Mouse (Mus musculus) limb, embryonic 14.5 days (tissue): Measurements from ENCODE around the gene Defb10. TPM values are rescaled to one million over a fixed set of nuclear protein-coding genes. Genes with fewer than 3 reads are reported as not detected.
A peak's percentile ranks its signal among the peaks of the same experiment; 100 is the strongest.
"Not testable (repeated sequence)": the region's sequence is repeated elsewhere in the genome, so short reads cannot be mapped to it uniquely, and the experiment has no call there.

Experiments
- ATAC-seq: fragments of 200-750 bp; cut with Nextera tagmentation; 2 replicates; pipeline ENCODE4 v1.8.0; 2017; ENCODE audit warnings: low read depth, moderate number of reproducible peaks, moderate TSS enrichment; ENCODE audit not compliant: low FRiP score
- DNase-seq: peaks from one replicate; pipeline ENCODE4 v3.0.0-alpha.2; 2015; ENCODE audit warnings: low spot score
- H3K27ac ChIP-seq: fragments of 300-500 bp; sonication (generic); replicated peaks from 2 replicates; pipeline ENCODE4 v1.5.1; 2014; ENCODE audit warnings: low read depth, mild to moderate bottlenecking, low read length, moderate library complexity, mixed read lengths
- H3K27me3 ChIP-seq: fragments of 300-500 bp; sonication (generic); 2 replicates; pipeline ENCODE4 v1.6.1; 2014; ENCODE audit warnings: low read length, mixed read lengths; ENCODE audit not compliant: control insufficient read depth, insufficient read depth
- H3K36me3 ChIP-seq: fragments of 300-500 bp; sonication (generic); 2 replicates; pipeline ENCODE4 v1.6.1; 2014; ENCODE audit warnings: mild to moderate bottlenecking, low read length, moderate library complexity, mixed read lengths; ENCODE audit not compliant: control insufficient read depth, insufficient read depth
- H3K4me1 ChIP-seq: fragments of 300-500 bp; sonication (generic); 2 replicates; pipeline ENCODE4 v1.6.1; 2014; ENCODE audit warnings: antibody characterized with exemption, low read length, mixed read lengths; ENCODE audit not compliant: control insufficient read depth, insufficient read depth
- H3K4me2 ChIP-seq: fragments of 300-500 bp; sonication (generic); replicated peaks from 2 replicates; pipeline ENCODE4 v1.6.1; 2014; ENCODE audit warnings: low read depth, mild to moderate bottlenecking, low read length, moderate library complexity; ENCODE audit not compliant: severe bottlenecking
- H3K4me3 ChIP-seq: fragments of 300-500 bp; sonication (generic); replicated peaks from 2 replicates; pipeline ENCODE4 v1.5.1; 2014; ENCODE audit warnings: low read length
- H3K9ac ChIP-seq: fragments of 300-500 bp; sonication (generic); 2 replicates; pipeline ENCODE4 v1.6.1; 2014; ENCODE audit warnings: mild to moderate bottlenecking, low read depth, low read length, moderate library complexity; ENCODE audit not compliant: severe bottlenecking
- H3K9me3 ChIP-seq: fragments of 300-500 bp; sonication (generic); 2 replicates; pipeline ENCODE4 v1.6.1; 2016; ENCODE audit warnings: low read length; ENCODE audit not compliant: control insufficient read depth
- WGBS: fragments of 180-500 bp; shearing (Covaris S2); extraction: QIAGEN DNeasy Blood & Tissue Kit; methylation state at CpG from one replicate; pipeline ENCODE4 v1.1.7; 2014; 5-methylcytosine and 5-hydroxymethylcytosine counted together
- polyA plus RNA-seq, 2 experiments: library from polyadenylated mRNA; depleted of rRNA in 1 of 2; stranded (reverse) in 1 of 2; unstranded in 1 of 2; fragments of >200 nt; fragmentation: Nextera tagmentation in 1 of 2; extraction: Ambion mirVana in 1 of 2; gene quantifications; 2 replicates each; pipeline versions ENCODE4 v1.2.1 to v1.2.3; 2012 to 2014

Gene Defb10
- polyA plus RNA-seq (2012; rRNA removed): not detected in 2 replicates
- not detected in 2 replicates for polyA plus RNA-seq (2014; fragmentation: Nextera tagmentation; extraction: Ambion mirVana)

GRCm38 (mm10) chr8:21858586-21858985 lies at the start of gene Defb10:
Gene Defb10 (plus strand): TSS chr8:21858901.
- not testable (repeated sequence) for H3K9me3 ChIP-seq, H3K4me2 ChIP-seq, H3K9ac ChIP-seq, H3K36me3 ChIP-seq, H3K27me3 ChIP-seq, ATAC-seq, H3K27ac ChIP-seq, H3K4me1 ChIP-seq, H3K4me3 ChIP-seq, DNase-seq
- WGBS: 35% methylated on average over 1 of the region's 1 CpGs

GRCm38 (mm10) chr8:21885321-21885720 lies 26.6 kb downstream of the Defb10 start, which contains the start of gene Defb9:
Gene Defb9 (minus strand): TSS chr8:21885421.
- ATAC-seq, H3K4me2 ChIP-seq, H3K9me3 ChIP-seq, H3K4me3 ChIP-seq, H3K36me3 ChIP-seq, H3K4me1 ChIP-seq, H3K9ac ChIP-seq, DNase-seq, H3K27ac ChIP-seq, H3K27me3 ChIP-seq: not testable (repeated sequence)

- not testable (repeated sequence) for H3K4me2 ChIP-seq, H3K27ac ChIP-seq, H3K4me3 ChIP-seq, H3K9ac ChIP-seq, H3K4me1 ChIP-seq, H3K27me3 ChIP-seq, H3K36me3 ChIP-seq, ATAC-seq, H3K9me3 ChIP-seq
- DNase-seq: peak; percentile 23
These were observed 47.6 kb downstream of the Defb10 start, which contains the start of gene Defb11 for GRCm38 (mm10) chr8:21906290-21906689. Gene Defb11 (minus strand): TSS chr8:21906412.

Other genes starting within 250 kb of the Defb10 start
- gene Defa26, start 240.7 kb upstream of the Defb10 start, polyA plus RNA-seq (2012; rRNA removed): not detected in 2 replicates
- gene Defa26, start 240.7 kb upstream of the Defb10 start, polyA plus RNA-seq (2014; fragmentation: Nextera tagmentation; extraction: Ambion mirVana): not detected in 2 replicates
- not detected in 2 replicates for gene Defa17, start 203.1 kb upstream of the Defb10 start, polyA plus RNA-seq (2012; rRNA removed)
- not detected in 2 replicates for gene Defa17, start 203.1 kb upstream of the Defb10 start, polyA plus RNA-seq (2014; fragmentation: Nextera tagmentation; extraction: Ambion mirVana)
- not detected in 2 replicates for gene Defa34, start 193.1 kb upstream of the Defb10 start, polyA plus RNA-seq (2012; rRNA removed)
- gene Defa34, start 193.1 kb upstream of the Defb10 start, polyA plus RNA-seq (2014; fragmentation: Nextera tagmentation; extraction: Ambion mirVana): not detected in 2 replicates
- gene AY761184, start 155.3 kb upstream of the Defb10 start, polyA plus RNA-seq (2012; rRNA removed): 0.19 TPM in 1 of 2 replicates, not detected in the other
- gene AY761184, start 155.3 kb upstream of the Defb10 start, polyA plus RNA-seq (2014; fragmentation: Nextera tagmentation; extraction: Ambion mirVana): not detected in 2 replicates
- gene Defa24, start 124.4 kb upstream of the Defb10 start, polyA plus RNA-seq (2012; rRNA removed): 0.29 TPM in 1 of 2 replicates, not detected in the other
- not detected in 2 replicates for gene Defa24, start 124.4 kb upstream of the Defb10 start, polyA plus RNA-seq (2014; fragmentation: Nextera tagmentation; extraction: Ambion mirVana)
- gene Defb50, start 35.4 kb upstream of the Defb10 start, polyA plus RNA-seq (2012; rRNA removed): not detected in 2 replicates
- gene Defb50, start 35.4 kb upstream of the Defb10 start, polyA plus RNA-seq (2014; fragmentation: Nextera tagmentation; extraction: Ambion mirVana): not detected in 2 replicates
- gene Defb2, start 19.0 kb upstream of the Defb10 start, polyA plus RNA-seq (2012; rRNA removed): not detected in 2 replicates
- gene Defb2, start 19.0 kb upstream of the Defb10 start, polyA plus RNA-seq (2014; fragmentation: Nextera tagmentation; extraction: Ambion mirVana): 1.8 TPM in 1 of 2 replicates, not detected in the other
- gene Defb9, start 26.5 kb downstream of the Defb10 start, polyA plus RNA-seq (2012; rRNA removed): not detected in 2 replicates
- not detected in 2 replicates for gene Defb9, start 26.5 kb downstream of the Defb10 start, polyA plus RNA-seq (2014; fragmentation: Nextera tagmentation; extraction: Ambion mirVana)
- gene Defb11, start 47.5 kb downstream of the Defb10 start, polyA plus RNA-seq (2012; rRNA removed): not detected in 2 replicates
- not detected in 2 replicates for gene Defb11, start 47.5 kb downstream of the Defb10 start, polyA plus RNA-seq (2014; fragmentation: Nextera tagmentation; extraction: Ambion mirVana)
- gene Defb15, start 73.8 kb downstream of the Defb10 start, polyA plus RNA-seq (2012; rRNA removed): not detected in 2 replicates
- gene Defb15, start 73.8 kb downstream of the Defb10 start, polyA plus RNA-seq (2014; fragmentation: Nextera tagmentation; extraction: Ambion mirVana): not detected in 2 replicates
- not detected in 2 replicates for gene Defb35, start 79.5 kb downstream of the Defb10 start, polyA plus RNA-seq (2012; rRNA removed)
- gene Defb35, start 79.5 kb downstream of the Defb10 start, polyA plus RNA-seq (2014; fragmentation: Nextera tagmentation; extraction: Ambion mirVana): not detected in 2 replicates
- not detected in 2 replicates for gene Defb13, start 87.9 kb downstream of the Defb10 start, polyA plus RNA-seq (2012; rRNA removed)
- not detected in 2 replicates for gene Defb13, start 87.9 kb downstream of the Defb10 start, polyA plus RNA-seq (2014; fragmentation: Nextera tagmentation; extraction: Ambion mirVana)
- not detected in 2 replicates for gene Fam90a1a, start 99.8 kb downstream of the Defb10 start, polyA plus RNA-seq (2012; rRNA removed)
- gene Fam90a1a, start 99.8 kb downstream of the Defb10 start, polyA plus RNA-seq (2014; fragmentation: Nextera tagmentation; extraction: Ambion mirVana): not detected in 2 replicates
- gene Ccdc70, start 110.9 kb downstream of the Defb10 start, polyA plus RNA-seq (2012; rRNA removed): not detected in 2 replicates
- gene Ccdc70, start 110.9 kb downstream of the Defb10 start, polyA plus RNA-seq (2014; fragmentation: Nextera tagmentation; extraction: Ambion mirVana): not detected in 2 replicates
- 0.63 TPM in 2 replicates for gene Atp7b, start 201.4 kb downstream of the Defb10 start, polyA plus RNA-seq (2012; rRNA removed)
- gene Atp7b, start 201.4 kb downstream of the Defb10 start, polyA plus RNA-seq (2014; fragmentation: Nextera tagmentation; extraction: Ambion mirVana): 0.29 and 0.37 TPM in 2 replicates
- 11.3 and 13.6 TPM in 2 replicates for gene Alg11, start 201.8 kb downstream of the Defb10 start, polyA plus RNA-seq (2012; rRNA removed)
- gene Alg11, start 201.8 kb downstream of the Defb10 start, polyA plus RNA-seq (2014; fragmentation: Nextera tagmentation; extraction: Ambion mirVana): 23.4 and 27.6 TPM in 2 replicates